Mouse (Mus musculus): ENCODE data around the gene Fam227b. TPM values are rescaled to one million over a fixed set of nuclear protein-coding genes. Genes with fewer than 3 reads are reported as not detected.

The Fam227b gene
- total RNA-seq (2022), result not detected

DNA sequence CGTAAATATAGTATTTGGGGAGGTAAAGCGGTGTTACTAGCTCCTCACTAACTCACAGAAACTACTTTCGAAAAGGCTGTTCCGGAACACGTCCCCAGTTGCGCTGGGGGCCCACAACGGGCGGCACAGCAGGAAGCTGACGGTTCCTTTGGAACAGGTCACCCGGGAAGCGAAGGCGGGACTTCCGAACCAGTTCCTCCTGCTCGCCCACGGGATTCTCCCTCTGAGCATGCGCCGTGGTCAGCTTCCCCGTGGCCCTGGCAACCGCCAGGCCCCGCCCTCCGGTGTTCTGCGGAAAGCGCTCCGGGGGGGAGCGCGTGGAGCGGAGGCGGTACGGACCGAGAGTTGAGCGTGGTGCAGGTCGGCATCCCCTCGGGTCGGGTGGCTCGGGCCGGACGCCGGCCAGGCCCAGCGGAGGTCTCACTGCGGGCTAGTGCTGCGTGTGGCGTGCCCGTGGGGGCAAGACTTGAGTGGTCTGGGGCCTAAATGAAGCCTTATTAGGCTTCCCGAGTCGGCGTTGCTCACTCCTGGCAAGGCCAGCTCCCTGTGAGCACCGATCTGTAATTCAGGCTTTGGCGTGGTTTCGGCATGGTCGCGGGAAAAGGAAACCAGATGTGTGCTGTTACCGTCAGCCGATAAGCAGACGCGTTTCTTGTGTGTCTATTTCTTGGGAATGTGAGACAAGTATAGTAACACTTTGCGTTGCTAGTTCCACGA is at the start of gene Fam227b, which contains the start of gene Dtwd1:
Gene Fam227b, minus strand, starts transcription at position 150 of the 717 bp plus-strand sequence.
Gene Dtwd1, plus strand, starts transcription at position 287 of the 717 bp plus-strand sequence.
- DNase-seq (ENCODE audit: low spot score in 2 of 2), result peak; percentile 95 to 98

DNA sequence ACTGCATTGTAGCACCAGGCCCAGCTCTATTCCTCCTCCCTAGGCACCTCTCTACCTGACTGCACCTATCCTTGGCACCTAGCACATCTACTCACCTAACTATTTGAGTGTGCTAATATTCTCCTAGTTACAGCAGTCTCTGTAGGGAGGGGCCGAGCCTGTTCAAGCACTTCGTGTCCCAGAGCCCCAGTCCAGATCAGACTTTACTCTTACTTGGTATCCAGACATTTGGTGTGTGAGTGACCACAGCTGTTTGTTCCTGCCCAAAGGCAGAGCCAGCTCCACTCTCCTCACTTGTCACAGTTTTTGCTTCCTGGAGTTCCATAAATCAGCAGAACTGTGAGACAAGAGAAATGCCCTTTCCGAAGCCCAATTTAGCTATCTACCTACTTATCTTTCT is 47.2 kb upstream of the Fam227b start:
- DNase-seq (ENCODE audit: low spot score in 2 of 2), result no peak

DNA sequence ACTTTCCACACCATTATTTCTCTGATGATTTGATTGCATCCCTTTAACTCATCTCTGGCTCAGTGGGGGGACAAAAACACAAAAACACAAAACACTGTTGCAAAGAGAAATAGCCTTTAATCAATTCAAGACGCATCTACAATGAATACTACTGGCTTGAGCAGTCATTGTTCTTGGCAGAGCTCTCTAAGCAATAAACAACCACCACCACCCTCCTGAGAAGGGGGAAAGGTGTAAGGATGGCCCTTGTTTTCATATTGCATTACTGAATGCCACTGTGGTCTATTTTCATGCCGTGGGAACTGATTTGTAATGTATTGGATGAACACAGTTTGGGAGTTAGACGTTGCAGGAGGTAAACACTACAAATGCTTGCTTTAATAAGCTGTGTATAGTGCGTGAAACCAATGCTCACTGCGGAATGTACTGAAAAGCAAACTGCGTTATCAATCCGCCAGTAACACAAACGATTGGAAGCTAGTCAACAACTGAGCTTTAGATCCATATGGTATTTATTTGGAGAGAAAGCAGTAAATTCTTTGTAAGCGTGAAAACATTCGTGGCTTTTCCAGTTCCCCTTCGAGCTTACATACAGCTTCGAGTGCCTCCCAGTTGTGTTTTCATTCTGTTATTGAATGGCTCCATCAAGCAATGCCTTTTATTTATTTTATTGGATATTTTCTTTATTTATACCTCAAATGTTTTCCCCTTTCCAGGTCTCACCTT is 44.0 kb upstream of the Fam227b start:
- DNase-seq (ENCODE audit: low spot score in 2 of 2), result no peak

DNA sequence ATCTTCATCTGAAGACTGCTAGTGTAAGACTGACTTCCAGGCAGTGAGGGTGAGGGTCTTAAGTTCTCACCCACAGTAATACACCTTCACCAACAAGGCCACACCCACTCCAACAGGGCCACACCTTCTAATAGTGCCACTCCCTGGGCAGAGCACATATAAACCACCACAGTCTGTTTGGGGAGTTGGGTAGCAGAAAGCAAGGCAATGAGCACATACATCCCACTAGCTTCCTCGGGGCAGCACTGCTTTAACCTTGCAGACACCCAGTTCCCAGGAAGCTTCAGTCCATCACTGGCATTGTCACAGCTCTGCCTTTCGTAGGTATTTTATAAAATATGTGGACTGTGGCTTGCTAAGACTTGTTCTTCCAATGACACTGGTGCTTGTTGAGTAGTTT is 40.3 kb upstream of the Fam227b start:
- DNase-seq (ENCODE audit: low spot score in 2 of 2), result no peak

DNA sequence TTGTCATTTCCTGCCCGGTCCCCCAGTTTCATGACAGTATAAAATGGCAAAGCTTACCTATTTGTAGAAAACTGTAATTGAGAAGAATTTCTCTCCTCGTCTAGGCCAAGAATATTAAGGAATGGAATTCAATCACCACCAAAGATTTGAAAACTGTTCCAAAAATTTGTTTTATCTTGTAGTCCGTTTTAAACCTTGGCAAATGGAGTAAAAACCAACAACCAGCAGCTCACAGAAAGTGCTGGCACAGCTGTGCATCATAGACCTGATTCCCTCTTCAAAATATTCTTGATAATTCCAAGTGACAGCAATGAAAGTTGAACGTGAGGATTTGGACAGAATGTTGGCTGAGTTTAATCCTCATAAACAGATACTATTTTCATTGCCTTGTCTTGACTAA is 39.5 kb upstream of the Fam227b start:
- DNase-seq (ENCODE audit: low spot score in 2 of 2), result no peak

DNA sequence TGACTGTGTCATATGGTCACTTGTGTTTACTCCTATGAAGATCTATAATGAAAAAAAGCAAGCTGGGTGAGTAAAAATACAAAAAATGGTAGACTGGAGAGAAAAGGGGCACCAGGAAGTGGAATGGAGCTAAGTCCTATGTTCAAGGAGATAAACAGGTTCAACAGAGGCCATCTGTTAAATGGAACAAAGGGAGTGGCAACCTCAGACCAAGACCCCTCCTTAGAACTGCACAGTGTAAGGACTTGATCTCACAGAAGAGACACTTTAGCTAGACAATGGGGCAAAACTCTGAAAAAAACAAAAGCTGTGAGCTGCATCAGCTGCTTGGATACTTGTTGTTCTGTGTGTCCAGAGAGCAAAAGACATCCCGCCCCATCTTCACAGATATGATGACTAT is 19.6 kb upstream of the Fam227b start:
- no peak for DNase-seq (ENCODE audit: low spot score in 2 of 2)

DNA sequence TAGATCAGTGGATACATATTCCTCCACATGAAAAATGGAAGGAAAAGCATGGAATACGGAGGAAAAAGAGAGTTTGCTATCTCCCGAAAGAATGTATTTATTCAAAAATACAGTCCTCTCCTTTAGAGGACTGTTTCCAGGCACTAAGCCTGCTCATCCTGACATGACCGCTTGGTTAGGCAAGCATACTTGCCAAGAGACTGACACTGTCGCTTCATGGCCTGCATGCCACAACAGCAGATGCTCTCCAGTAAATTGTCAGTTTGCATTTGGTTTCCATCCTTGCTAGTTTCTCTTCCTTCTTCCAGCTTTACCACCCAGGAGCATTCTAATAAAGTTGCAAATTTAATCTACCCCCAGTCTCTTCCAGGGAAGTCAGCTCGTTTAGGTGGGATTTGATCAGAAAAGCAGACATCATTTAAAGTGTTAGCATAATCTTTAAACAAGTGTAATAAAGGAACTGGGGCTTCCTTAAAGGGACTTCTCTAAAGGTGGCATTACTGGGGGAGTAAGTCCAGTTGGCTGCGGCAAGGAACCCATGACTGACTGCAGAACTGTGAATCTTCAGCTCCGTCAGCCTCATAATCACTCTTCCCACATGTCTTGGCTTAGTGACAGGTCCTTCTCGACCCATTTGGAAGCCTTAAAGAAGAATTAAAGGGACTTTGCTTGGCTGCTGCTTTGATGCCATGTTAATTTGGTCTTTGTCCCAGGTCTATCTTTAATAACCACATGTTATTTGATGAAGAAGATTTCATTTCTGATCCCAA is 15.2 kb upstream of the Fam227b start:
- no peak for DNase-seq (ENCODE audit: low spot score in 2 of 2)

DNA sequence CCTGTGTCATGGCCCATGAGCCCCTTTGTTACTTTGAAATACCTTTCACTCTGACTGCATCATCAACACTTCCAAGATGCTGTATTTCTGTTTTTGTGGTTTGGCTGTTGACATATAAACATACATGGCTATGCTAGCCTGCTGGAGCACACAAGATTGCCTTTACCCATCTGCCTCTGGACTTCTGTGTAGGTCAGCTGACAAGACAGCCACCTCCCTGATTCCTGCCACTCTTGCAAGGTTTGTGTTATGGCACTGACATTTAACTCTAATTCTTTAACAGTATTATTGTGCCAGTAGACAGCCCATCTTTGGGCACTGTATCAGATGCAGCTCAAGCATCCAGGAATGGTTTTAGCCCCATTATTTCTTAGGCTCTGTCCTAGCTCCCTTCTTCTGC is 14.5 kb upstream of the Fam227b start:
- DNase-seq (ENCODE audit: low spot score in 2 of 2), result no peak

DNA sequence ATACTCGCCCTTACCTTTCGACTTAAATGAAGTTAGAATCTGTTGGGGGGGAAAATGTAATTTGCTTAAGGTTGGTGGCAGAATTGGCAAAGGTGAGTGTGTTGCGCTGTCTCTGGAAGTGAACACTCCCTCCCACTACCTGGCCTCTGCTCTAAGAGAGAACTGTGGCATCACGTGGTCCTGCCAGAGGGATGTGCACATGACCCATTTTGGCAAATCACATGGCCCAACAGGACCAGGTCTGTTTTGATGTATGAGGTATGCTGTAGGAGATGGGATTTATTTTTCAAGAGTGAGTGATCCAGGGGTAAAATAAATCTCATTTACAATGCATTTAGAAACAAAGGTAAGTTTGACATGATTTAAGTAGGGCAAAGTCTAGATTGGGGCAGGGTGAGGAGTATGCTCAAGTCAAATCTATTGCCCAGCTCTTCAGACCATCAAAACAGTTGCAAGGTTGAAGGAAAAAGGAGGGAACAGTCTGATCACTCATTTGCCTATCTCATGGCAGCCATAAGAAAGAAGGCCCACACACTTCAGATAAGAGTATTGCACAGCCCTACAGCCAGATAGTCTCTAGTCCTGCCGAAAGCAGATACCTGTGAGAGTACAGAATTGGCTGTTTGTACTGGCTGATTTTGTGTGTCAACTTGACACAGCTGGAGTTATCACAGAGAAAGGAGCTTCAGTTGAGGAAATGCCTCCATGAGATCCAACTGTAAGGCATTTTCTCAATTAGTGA is 13.6 kb upstream of the Fam227b start:
- DNase-seq (ENCODE audit: low spot score in 2 of 2), result no peak

DNA sequence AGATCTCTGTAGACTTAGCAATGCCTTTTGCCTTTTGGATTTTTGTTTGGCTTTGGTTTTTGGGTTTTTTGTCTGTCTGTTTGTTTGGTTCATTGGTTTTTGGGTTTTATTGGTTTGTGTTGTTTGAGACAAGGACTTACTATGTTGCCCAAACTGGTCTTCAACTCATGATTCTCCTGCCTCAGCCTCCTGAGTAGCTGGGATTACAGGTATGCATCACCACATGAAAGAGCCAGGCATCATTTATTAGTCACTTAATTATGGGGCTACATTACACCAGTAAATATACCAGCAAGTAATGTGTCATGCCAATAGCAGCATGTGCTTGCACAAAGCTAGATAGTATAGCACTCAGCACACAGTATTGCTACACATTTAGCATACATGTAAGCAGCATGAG is 4.1 kb downstream of the Fam227b start:
- no peak for DNase-seq (ENCODE audit: low spot score in 2 of 2)

DNA sequence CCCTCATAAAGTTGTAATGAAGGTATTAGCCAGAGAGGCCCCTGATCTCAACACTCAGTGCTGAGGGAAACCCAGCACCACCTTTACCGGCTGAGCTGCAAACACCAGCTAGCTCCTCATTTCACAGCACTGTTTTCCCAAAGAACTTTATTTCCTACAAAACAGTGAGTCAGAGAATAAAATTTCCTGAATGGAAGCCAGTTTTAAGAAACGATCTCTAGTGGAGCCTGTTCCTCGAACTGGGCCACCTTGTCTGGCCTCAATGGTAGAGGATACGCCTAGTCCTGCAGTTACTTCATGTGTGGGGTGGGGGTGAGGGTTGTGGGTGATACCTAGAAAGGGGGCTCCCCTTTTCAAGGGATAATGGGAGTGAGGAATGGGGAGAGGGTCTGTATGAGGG is 57.2 kb downstream of the Fam227b start:
- DNase-seq (ENCODE audit: low spot score in 2 of 2), result no peak

DNA sequence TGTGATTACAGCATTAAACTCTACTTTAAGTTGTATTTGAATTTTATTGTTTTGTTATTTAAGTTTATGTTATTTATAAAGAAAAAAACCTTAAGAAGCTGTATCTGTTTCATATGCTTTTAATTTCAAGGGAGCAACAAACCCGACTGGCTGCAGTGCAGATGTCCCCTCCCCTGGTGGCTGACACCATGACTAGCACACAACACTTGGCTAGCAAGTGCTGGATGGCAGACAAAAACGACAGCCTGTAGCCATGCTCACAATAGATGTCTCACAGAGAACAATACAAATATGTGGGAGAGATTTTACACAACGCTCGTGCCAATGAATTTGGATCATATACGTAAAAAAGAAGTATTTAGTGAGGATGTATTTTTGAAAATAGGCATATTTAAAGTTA is 61.4 kb downstream of the Fam227b start:
- DNase-seq (ENCODE audit: low spot score in 2 of 2), result no peak

DNA sequence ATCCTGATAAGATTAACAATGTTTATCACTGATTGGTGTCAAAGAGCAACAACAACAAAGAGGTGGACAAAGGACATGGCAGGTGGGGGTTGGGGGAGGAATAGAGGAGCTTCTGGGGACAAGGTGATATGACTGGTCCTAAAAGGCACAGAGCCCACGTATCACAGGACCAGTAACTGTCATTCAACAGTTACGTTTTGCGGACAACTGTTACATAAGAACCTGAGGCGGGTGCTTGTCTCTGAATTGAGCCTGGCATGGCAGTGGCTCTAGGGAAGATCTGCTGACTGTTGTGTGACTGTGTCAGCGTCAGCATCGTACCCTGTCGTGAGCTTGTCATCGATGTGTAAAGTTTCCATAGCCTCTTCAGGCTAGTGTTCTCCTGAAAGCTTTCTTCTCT is 65.6 kb downstream of the Fam227b start:
- DNase-seq (ENCODE audit: low spot score in 2 of 2), result no peak

DNA sequence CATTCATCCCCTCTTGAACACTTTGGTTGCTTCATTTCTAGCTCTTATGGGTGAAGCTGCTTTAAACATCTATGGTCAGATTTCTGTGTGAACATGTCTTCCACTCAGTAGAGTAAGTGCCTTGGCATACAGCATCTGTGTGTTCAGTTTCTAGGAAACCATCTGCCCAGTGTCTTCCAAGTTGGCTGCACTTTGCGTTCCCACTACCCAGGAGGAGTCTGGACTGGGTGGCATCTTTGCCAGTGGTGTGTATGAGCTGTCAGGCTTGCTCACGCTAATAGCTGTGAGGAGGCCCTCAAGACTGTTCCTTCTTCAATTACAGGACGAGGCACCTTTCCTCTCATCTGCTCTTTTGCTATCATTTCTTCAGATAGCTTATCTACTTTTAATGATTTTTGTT is 67.5 kb downstream of the Fam227b start:
- DNase-seq (ENCODE audit: low spot score in 2 of 2), result no peak

DNA sequence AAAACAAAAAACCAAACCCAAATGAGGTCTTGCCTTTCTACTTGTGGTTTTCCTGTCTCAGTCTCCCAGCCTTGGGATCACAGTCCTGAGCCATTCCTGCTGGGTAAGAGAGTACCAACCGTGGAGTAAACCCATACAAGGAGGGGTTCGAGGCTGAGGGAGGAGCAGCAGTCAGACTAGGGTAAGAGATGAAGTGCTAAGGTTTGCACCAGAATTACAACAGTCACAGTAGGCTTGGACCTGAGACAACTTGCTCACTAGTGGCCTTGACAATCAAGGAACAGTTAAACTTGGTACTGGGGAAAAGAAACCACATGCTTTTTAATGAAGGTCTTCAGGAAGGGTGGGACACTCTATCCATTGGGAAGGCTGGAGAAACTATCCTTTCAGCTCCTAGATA is 72.7 kb downstream of the Fam227b start:
- no peak for DNase-seq (ENCODE audit: low spot score in 2 of 2)

DNA sequence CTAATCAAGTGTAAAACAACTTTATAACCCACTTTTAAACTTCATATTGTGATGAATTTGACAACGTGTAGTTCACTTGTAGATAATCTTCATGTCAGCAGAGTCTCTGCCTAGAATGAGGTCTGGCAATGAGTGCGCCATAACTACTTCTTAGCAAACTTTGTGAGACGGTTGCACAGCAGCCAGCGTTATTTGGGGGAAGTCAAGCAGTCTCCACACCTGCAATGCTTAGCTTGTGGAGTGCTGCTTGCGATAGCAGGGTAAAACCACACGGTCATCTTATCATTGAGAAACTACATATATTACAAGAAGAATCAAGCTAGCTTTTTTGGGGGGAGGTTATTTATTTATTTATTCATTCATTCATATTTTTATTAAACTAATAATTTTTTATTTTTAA is 75.3 kb downstream of the Fam227b start:
- no peak for DNase-seq (ENCODE audit: low spot score in 2 of 2)

DNA sequence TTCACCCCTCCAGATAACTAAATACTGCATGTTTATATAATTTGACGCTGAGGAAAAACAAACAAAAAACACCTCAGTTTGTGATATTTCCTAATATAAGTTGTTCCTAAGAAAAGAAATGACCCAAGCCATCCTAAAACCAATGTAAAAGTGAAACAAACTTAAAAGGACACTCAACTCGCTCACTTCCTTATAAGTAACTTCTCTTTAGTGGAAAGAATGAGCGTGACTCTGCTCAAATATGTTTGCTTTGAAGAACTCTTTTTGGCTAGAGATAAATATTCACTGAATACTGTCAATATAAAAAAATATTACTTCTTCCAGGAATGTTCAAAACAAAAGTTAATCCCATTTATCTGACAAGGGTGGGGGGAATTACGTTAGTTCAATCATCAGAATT is 78.1 kb downstream of the Fam227b start:
- DNase-seq (ENCODE audit: low spot score in 2 of 2), result no peak

DNA sequence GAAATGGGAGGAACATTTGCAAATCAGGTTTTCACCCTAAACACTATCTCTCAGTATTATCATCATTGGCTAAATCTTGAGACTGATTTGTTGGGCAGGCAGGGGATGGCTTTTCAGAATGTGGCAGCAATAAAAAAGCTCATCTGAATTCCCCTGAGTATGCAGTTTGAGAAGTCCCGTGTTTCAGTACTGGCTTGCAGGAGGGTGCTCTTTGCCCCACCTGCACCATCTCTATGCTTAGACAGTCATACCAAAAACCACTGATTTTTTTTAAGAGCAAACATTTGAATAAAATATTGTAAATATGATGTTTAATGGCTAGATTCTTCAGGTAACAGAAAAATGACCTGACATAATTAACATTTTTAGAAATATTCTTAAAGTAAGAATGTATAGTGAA is 82.1 kb downstream of the Fam227b start:
- DNase-seq (ENCODE audit: low spot score in 2 of 2), result no peak

DNA sequence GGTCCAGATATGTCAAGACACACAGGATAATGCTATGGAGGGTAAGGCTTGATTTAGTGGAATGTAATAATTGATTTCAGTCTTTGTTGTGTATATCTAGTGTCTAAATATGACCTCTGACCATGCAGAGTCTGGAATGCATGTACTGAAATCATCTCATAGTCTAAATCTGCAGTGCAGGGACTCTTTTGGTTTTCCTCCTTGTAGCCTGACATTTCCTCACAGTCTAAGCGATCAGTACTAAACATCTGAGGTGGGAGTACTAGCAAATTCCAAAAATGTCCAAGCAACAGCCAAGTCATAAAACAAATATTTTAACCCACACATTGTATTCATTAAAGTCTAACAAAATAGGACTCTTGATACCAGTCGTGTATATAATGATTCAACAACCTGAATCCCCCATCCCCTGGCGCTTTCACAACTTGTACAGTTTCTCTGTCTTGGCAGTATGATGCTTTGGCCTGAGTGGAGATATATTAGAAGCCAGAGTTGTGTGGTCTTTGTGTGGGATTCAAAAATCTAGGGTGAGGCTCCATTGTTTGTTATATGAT is 86.4 kb downstream of the Fam227b start:
- DNase-seq (ENCODE audit: low spot score in 2 of 2), result no peak

DNA sequence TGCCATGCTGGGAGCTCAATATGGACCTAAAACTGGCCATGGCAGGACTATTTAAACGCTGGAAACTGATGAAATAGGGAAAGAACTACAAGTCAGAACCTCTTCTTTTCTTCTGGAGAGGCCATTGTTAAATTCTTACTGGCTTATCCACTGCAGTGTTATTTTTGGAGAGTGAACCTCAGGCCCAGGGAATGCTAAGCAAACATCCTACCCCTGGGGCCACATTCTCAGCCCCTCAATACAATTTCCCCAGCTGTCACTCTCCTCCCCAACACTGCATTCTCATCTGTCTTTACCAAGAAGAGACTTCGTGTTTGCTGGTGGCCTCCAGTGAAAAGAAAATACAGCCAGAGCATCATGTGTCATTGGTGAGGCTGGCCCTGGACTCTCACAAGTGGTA is 87.0 kb downstream of the Fam227b start:
- no peak for DNase-seq (ENCODE audit: low spot score in 2 of 2)

DNA sequence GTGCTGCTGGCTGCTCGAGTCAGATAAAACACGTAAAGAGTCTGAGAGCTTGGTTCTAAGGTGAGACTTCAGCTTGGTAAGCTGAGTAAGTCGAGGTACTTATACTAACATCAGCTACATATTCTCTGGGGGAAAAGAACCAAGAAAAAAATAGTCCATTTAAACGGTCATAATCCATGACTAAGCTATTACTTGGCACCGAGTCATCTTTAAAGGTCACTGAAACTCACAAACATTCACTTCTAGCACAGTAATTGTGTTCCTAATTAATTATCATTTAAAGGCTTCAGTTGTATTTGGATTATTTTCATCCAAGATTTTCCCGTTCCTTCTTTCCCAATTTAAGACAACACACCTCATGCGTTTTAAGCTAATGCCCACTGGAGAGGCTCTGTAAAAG is 88.9 kb downstream of the Fam227b start:
- no peak for DNase-seq (ENCODE audit: low spot score in 2 of 2)

All from left cerebral cortex, adult 8-10 months (tissue).